Mouse (Mus musculus) limb, embryonic 11.5 days (tissue): ENCODE results near the gene Tob2. TPM values are rescaled to one million over a fixed set of nuclear protein-coding genes. Genes with fewer than 3 reads are reported as not detected.
A peak's percentile ranks its signal among the peaks of the same experiment; 100 is the strongest.

ENCODE experiments used
- ATAC-seq: fragments of 200-750 bp; cut with Nextera tagmentation; 2 replicates; pipeline ENCODE4 v1.8.0; 2017; ENCODE audit warnings: low read depth; ENCODE audit not compliant: insufficient number of reproducible peaks, low FRiP score, low TSS enrichment
- DNase-seq: peaks from one replicate; pipeline ENCODE4 v3.0.0-alpha.2; 2015; ENCODE audit warnings: low spot score
- H3K27ac ChIP-seq: fragments of 300-500 bp; sonication (generic); replicated peaks from 2 replicates; pipeline ENCODE4 v1.5.1; 2014; ENCODE audit warnings: low read depth, mild to moderate bottlenecking, low read length
- H3K27me3 ChIP-seq: fragments of 300-500 bp; sonication (generic); 2 replicates; pipeline ENCODE4 v1.6.1; 2014; ENCODE audit warnings: mild to moderate bottlenecking, low read length, mixed read lengths; ENCODE audit not compliant: control insufficient read depth, insufficient read depth
- H3K36me3 ChIP-seq: fragments of 300-500 bp; sonication (generic); 2 replicates; pipeline ENCODE4 v1.6.1; 2014; ENCODE audit warnings: mild to moderate bottlenecking, low read length, moderate library complexity, mixed read lengths; ENCODE audit not compliant: control insufficient read depth, insufficient read depth
- H3K4me1 ChIP-seq: fragments of 300-500 bp; sonication (generic); 2 replicates; pipeline ENCODE4 v1.6.1; 2014; ENCODE audit warnings: low read length, mixed read lengths; ENCODE audit not compliant: control insufficient read depth, insufficient read depth
- H3K4me2 ChIP-seq: fragments of 300-500 bp; sonication (generic); 2 replicates; pipeline ENCODE4 v1.6.1; 2014; ENCODE audit warnings: low read depth, mild to moderate bottlenecking, moderate library complexity; ENCODE audit not compliant: severe bottlenecking
- H3K4me3 ChIP-seq: fragments of 300-500 bp; sonication (generic); 2 replicates; pipeline ENCODE4 v1.5.1; 2014; ENCODE audit warnings: low read depth, low read length
- H3K9ac ChIP-seq: fragments of 300-500 bp; sonication (generic); 2 replicates; pipeline ENCODE4 v1.6.1; 2014; ENCODE audit warnings: mild to moderate bottlenecking, low read length
- H3K9me3 ChIP-seq: fragments of 300-500 bp; sonication (generic); 2 replicates; pipeline ENCODE4 v1.6.1; 2016; ENCODE audit warnings: low read length; ENCODE audit not compliant: control insufficient read depth
- WGBS: fragments of 180-500 bp; shearing (Covaris S2); extraction: QIAGEN DNeasy Blood & Tissue Kit; methylation state at CpG from one replicate; pipeline ENCODE4 v1.1.7; 2014; 5-methylcytosine and 5-hydroxymethylcytosine counted together
- polyA plus RNA-seq: library from polyadenylated mRNA; unstranded; fragments of >200 nt; fragmentation: Nextera tagmentation; extraction: Ambion mirVana; gene quantifications from 2 replicates; pipeline ENCODE4 v1.2.1, GENCODE M21; 2014

The Tob2 gene
- polyA plus RNA-seq, result 16.7 and 16.8 TPM in 2 replicates

GRCm38 (mm10) chr15:81858517-81859329, at the start of gene Tob2:
Gene Tob2 (minus strand): TSS chr15:81858796.
- no peaks in the 10 kb centered on the region for H3K9me3 ChIP-seq
- H3K27ac ChIP-seq, result peak within 1 kb of the TSS; percentile 66
- under 1% methylated on average over 44 of the region's 44 CpGs for WGBS

GRCm38 (mm10) chr15:81907953-81908352, 49.4 kb upstream of the Tob2 start:
- H3K4me1 ChIP-seq, result no peaks in the 10 kb centered on the region
- H3K27me3 ChIP-seq, result no peaks in the 10 kb centered on the region
- ATAC-seq (no peak), DNase-seq (no peak)
- H3K9ac ChIP-seq, result no peak overlapping the region
- peaks cover 31% of the 10 kb centered on the region for H3K36me3 ChIP-seq
- H3K4me2 ChIP-seq, result no peak overlapping the region
- H3K9me3 ChIP-seq, result no peaks in the 10 kb centered on the region
- 94% methylated on average over 8 of the region's 8 CpGs for WGBS
- no peak overlapping the region for H3K4me3 ChIP-seq
- H3K27ac ChIP-seq, result no peak overlapping the region

More at GRCm38 (mm10) chr15:81858517-81859329, at the start of gene Tob2:
- Histone ChIP-seq H3K9ac (peak within 1 kb of the TSS; percentile 74), H3K4me2 (peak within 1 kb of the TSS; percentile 53), H3K36me3 (no peaks in the 10 kb centered on the region), H3K4me3 (peak within 1 kb of the TSS; percentile 94), H3K4me1 (no peaks in the 10 kb centered on the region), H3K27me3 (no peaks in the 10 kb centered on the region)
- DNase-seq, result peak; percentile 67
- ATAC-seq, result peak; percentile 7; the same call in 1 of the 2 replicates

- DNase-seq (peak; percentile 86), ATAC-seq (no peak)
- H3K4me3 ChIP-seq, result no peak overlapping the region
- H3K36me3 ChIP-seq, result peaks cover 28% of the 10 kb centered on the region
- 46% methylated on average over 2 of the region's 2 CpGs for WGBS
- no peaks in the 10 kb centered on the region for H3K27me3 ChIP-seq
- H3K9me3 ChIP-seq, result no peaks in the 10 kb centered on the region
- H3K27ac ChIP-seq, result no peak overlapping the region
- H3K9ac ChIP-seq, result no peak overlapping the region
- H3K4me2 ChIP-seq, result no peak overlapping the region
- no peaks in the 10 kb centered on the region for H3K4me1 ChIP-seq
Observed at GRCm38 (mm10) chr15:81904939-81905338, 46.3 kb upstream of the Tob2 start.

- Histone ChIP-seq H3K36me3 (peaks cover 19% of the 10 kb centered on the region), H3K9ac (no peak overlapping the region), H3K9me3 (no peaks in the 10 kb centered on the region), H3K4me2 (no peak overlapping the region), H3K4me1 (no peaks in the 10 kb centered on the region), H3K27ac (no peak overlapping the region), H3K27me3 (no peaks in the 10 kb centered on the region), H3K4me3 (no peak overlapping the region)
- 93% methylated on average over 2 of the region's 2 CpGs for WGBS
- no peak for ATAC-seq
- DNase-seq, result no peak
Observed at GRCm38 (mm10) chr15:81898751-81899150, 40.2 kb upstream of the Tob2 start.

GRCm38 (mm10) chr15:81897607-81898285, 39.1 kb upstream of the Tob2 start:
- peaks cover 17% of the 10 kb centered on the region for H3K36me3 ChIP-seq
- WGBS, result 87% methylated on average over 5 of the region's 5 CpGs
- DNase-seq, result no peak

GRCm38 (mm10) chr15:81896407-81896806, 37.8 kb upstream of the Tob2 start:
- DNase-seq (no peak), ATAC-seq (no peak)
- H3K9ac ChIP-seq, result no peak overlapping the region
- H3K27me3 ChIP-seq, result no peaks in the 10 kb centered on the region
- no peak overlapping the region for H3K4me2 ChIP-seq
- peaks cover 19% of the 10 kb centered on the region for H3K36me3 ChIP-seq
- no peaks in the 10 kb centered on the region for H3K4me1 ChIP-seq
- no peak overlapping the region for H3K4me3 ChIP-seq
- 90% methylated on average over 2 of the region's 2 CpGs for WGBS
- H3K9me3 ChIP-seq, result no peaks in the 10 kb centered on the region
- no peak overlapping the region for H3K27ac ChIP-seq

More at GRCm38 (mm10) chr15:81897607-81898285, 39.1 kb upstream of the Tob2 start:
- Histone ChIP-seq H3K4me2 (no peak overlapping the region), H3K9me3 (no peaks in the 10 kb centered on the region), H3K9ac (no peak overlapping the region), H3K27ac (no peak overlapping the region), H3K27me3 (no peaks in the 10 kb centered on the region), H3K4me1 (no peaks in the 10 kb centered on the region), H3K4me3 (no peak overlapping the region)
- no peak for ATAC-seq

GRCm38 (mm10) chr15:81894002-81894401, 35.4 kb upstream of the Tob2 start:
- Histone ChIP-seq H3K27me3 (no peaks in the 10 kb centered on the region), H3K9me3 (no peaks in the 10 kb centered on the region), H3K9ac (no peak overlapping the region), H3K4me2 (no peak overlapping the region), H3K36me3 (peaks cover 13% of the 10 kb centered on the region), H3K4me1 (no peaks in the 10 kb centered on the region), H3K4me3 (no peak overlapping the region), H3K27ac (no peak overlapping the region)
- WGBS, result 88% methylated on average over 1 of the region's 1 CpGs
- ATAC-seq, result no peak
- no peak for DNase-seq

- ATAC-seq (no peak), DNase-seq (no peak)
- H3K36me3 ChIP-seq, result peaks cover 15% of the 10 kb centered on the region
- no peak overlapping the region for H3K9ac ChIP-seq
- H3K4me2 ChIP-seq, result no peak overlapping the region
- no peaks in the 10 kb centered on the region for H3K4me1 ChIP-seq
- H3K27me3 ChIP-seq, result no peaks in the 10 kb centered on the region
- no peak overlapping the region for H3K4me3 ChIP-seq
- 91% methylated on average over 8 of the region's 8 CpGs for WGBS
- H3K9me3 ChIP-seq, result no peaks in the 10 kb centered on the region
- no peak overlapping the region for H3K27ac ChIP-seq
Observed at GRCm38 (mm10) chr15:81891822-81892580, 33.4 kb upstream of the Tob2 start.
